Mouse (Mus musculus) CH12.LX (cell line): Measurements from ENCODE around the gene Srebf2. TPM values are rescaled to one million over a fixed set of nuclear protein-coding genes. Genes with fewer than 3 reads are reported as not detected.

Experiments
- DNase-seq: peaks from one replicate; pipeline ENCODE4 v3.0.0-alpha.2; 2013; ENCODE audit errors: extremely low read depth
- H3K27ac ChIP-seq: 2 replicates; pipeline ENCODE4 v1.5.1; 2012; ENCODE audit warnings: low read depth, mild to moderate bottlenecking, control low read depth, moderate library complexity; ENCODE audit not compliant: insufficient read depth
- H3K27me3 ChIP-seq: replicated peaks from 2 replicates; pipeline ENCODE3; 2012; ENCODE audit warnings: inconsistent platforms
- H3K36me3 ChIP-seq, 2 experiments: replicated peaks in 1 of 2; 2 replicates each; pipeline versions ENCODE3 to v1.6.1; 2012; ENCODE audit warnings: inconsistent platforms in 1 of 2, low read length in 1 of 2, mild to moderate bottlenecking in 1 of 2, mixed read lengths in 1 of 2, moderate library complexity in 1 of 2; ENCODE audit not compliant: control insufficient read depth in 1 of 2, insufficient read depth in 1 of 2
- H3K4me1 ChIP-seq, 2 experiments: 2 replicates each; pipeline ENCODE4 v1.6.1; 2012; ENCODE audit warnings: inconsistent platforms in 1 of 2, moderate library complexity in 1 of 2; ENCODE audit not compliant: insufficient read depth in 2 of 2, control insufficient read depth in 1 of 2
- H3K4me2 ChIP-seq: 2 replicates; pipeline ENCODE4 v1.6.1; 2012; ENCODE audit warnings: low read depth, mild to moderate bottlenecking, control low read depth; ENCODE audit not compliant: poor library complexity, insufficient read depth, severe bottlenecking
- H3K4me3 ChIP-seq, 3 experiments: fragments of 150-350 bp in 1 of 3; sonication (generic) in 1 of 3; replicated peaks in 1 of 3; 2 replicates each; pipeline versions ENCODE3 to v1.5.1; 2011 to 2012; ENCODE audit warnings: low read depth in 2 of 3, low read length in 2 of 3, mild to moderate bottlenecking in 2 of 3, moderate library complexity in 2 of 3, control low read depth in 1 of 3, improper control_type of control experiment in 1 of 3, inconsistent platforms in 1 of 3, mixed read lengths in 1 of 3; ENCODE audit not compliant: poor library complexity in 1 of 3
- H3K79me2 ChIP-seq: replicated peaks from 2 replicates; pipeline ENCODE4 v1.6.1; 2012; ENCODE audit warnings: mild to moderate bottlenecking, moderate library complexity; ENCODE audit not compliant: control insufficient read depth, poor library complexity, insufficient read depth, severe bottlenecking; ENCODE audit errors: extremely low read depth
- H3K9ac ChIP-seq: 2 replicates; pipeline ENCODE4 v1.6.1; 2012; ENCODE audit warnings: low read depth, mild to moderate bottlenecking, control low read depth, moderate library complexity; ENCODE audit not compliant: insufficient read depth
- H3K9me3 ChIP-seq: replicated peaks from 2 replicates; pipeline ENCODE3; 2012; ENCODE audit warnings: low read length, inconsistent platforms, mixed read lengths
- BHLHE40 ChIP-seq: IDR thresholded peaks from 2 replicates; pipeline ENCODE4 v1.6.1; 2011; ENCODE audit warnings: mild to moderate bottlenecking, low read depth, low read length, improper control_type of control experiment
- CHD1 ChIP-seq: IDR thresholded peaks from 2 replicates; pipeline ENCODE4 v1.6.1; 2012; ENCODE audit warnings: low read depth, low read length, improper control_type of control experiment, inconsistent platforms
- ELF1 ChIP-seq: IDR thresholded peaks from 2 replicates; pipeline ENCODE4 v1.6.1; 2014; ENCODE audit warnings: low read depth, mild to moderate bottlenecking, inconsistent platforms, low read length, improper control_type of control experiment
- EP300 ChIP-seq: IDR thresholded peaks from 2 replicates; pipeline ENCODE4 v1.6.1; 2011; ENCODE audit warnings: low read length, improper control_type of control experiment
- GABPA ChIP-seq: IDR thresholded peaks from 2 replicates; pipeline ENCODE4 v1.6.1; 2012; ENCODE audit warnings: low read depth, low read length, improper control_type of control experiment, inconsistent platforms; ENCODE audit not compliant: insufficient replicate concordance
- IRF4 ChIP-seq: IDR thresholded peaks from 2 replicates; pipeline ENCODE4 v1.6.1; 2014; ENCODE audit warnings: low read depth, mild to moderate bottlenecking, inconsistent platforms, low read length, improper control_type of control experiment
- JUND ChIP-seq: conservative IDR thresholded peaks from 2 replicates; pipeline ENCODE4 v1.6.1; 2011; ENCODE audit warnings: low read depth, low read length, improper control_type of control experiment
- MAFK ChIP-seq: IDR thresholded peaks from 2 replicates; pipeline ENCODE4 v1.6.1; 2011; ENCODE audit warnings: low read length, improper control_type of control experiment; ENCODE audit not compliant: insufficient replicate concordance
- MAX ChIP-seq: IDR thresholded peaks from 2 replicates; pipeline ENCODE4 v1.6.1; 2011; ENCODE audit warnings: low read length, improper control_type of control experiment
- MAZ ChIP-seq: IDR thresholded peaks from 2 replicates; pipeline ENCODE4 v1.6.1; 2012; ENCODE audit warnings: low read depth, mild to moderate bottlenecking, inconsistent platforms, low read length, improper control_type of control experiment, moderate library complexity
- MXI1 ChIP-seq: IDR thresholded peaks from 2 replicates; pipeline ENCODE4 v1.6.1; 2011; ENCODE audit warnings: mild to moderate bottlenecking, low read depth, low read length, improper control_type of control experiment
- MYC ChIP-seq: IDR thresholded peaks from 2 replicates; pipeline ENCODE4 v1.6.1; 2011; ENCODE audit warnings: low read depth, mild to moderate bottlenecking, improper control_type of control experiment, low read length
- NELFE ChIP-seq: IDR thresholded peaks from 2 replicates; pipeline ENCODE4 v1.6.1; 2011; ENCODE audit warnings: low read depth, low read length, improper control_type of control experiment
- POLR2A ChIP-seq: IDR thresholded peaks from 2 replicates; pipeline ENCODE4 v1.6.1; 2011; ENCODE audit warnings: low read depth, mild to moderate bottlenecking, improper control_type of control experiment, low read length
- RAD21 ChIP-seq: IDR thresholded peaks from 2 replicates; pipeline ENCODE4 v1.6.1; 2011; ENCODE audit warnings: low read depth, mild to moderate bottlenecking, low read length, improper control_type of control experiment, moderate library complexity
- RCOR1 ChIP-seq: conservative IDR thresholded peaks from 2 replicates; pipeline ENCODE4 v1.6.1; 2012; ENCODE audit warnings: low read depth, mild to moderate bottlenecking, inconsistent platforms, low read length, improper control_type of control experiment
- SIN3A ChIP-seq: IDR thresholded peaks from 2 replicates; pipeline ENCODE4 v1.6.1; 2012; ENCODE audit warnings: low read length, improper control_type of control experiment, inconsistent platforms
- SMC3 ChIP-seq: IDR thresholded peaks from 2 replicates; pipeline ENCODE4 v1.6.1; 2011; ENCODE audit warnings: low read depth, low read length, improper control_type of control experiment
- TBP ChIP-seq: conservative IDR thresholded peaks from 2 replicates; pipeline ENCODE4 v1.6.1; 2011; ENCODE audit warnings: low read depth, low read length, improper control_type of control experiment
- TCF12 ChIP-seq: IDR thresholded peaks from 2 replicates; pipeline ENCODE4 v1.6.1; 2014; ENCODE audit warnings: low read depth, mild to moderate bottlenecking, inconsistent platforms, low read length, improper control_type of control experiment
- UBTF ChIP-seq: IDR thresholded peaks from 2 replicates; pipeline ENCODE4 v1.6.1; 2012; ENCODE audit warnings: low read depth, mild to moderate bottlenecking, inconsistent platforms, low read length, improper control_type of control experiment, moderate library complexity
- USF1 ChIP-seq: IDR thresholded peaks from 2 replicates; pipeline ENCODE4 v1.6.1; 2014; ENCODE audit warnings: low read depth, mild to moderate bottlenecking, inconsistent platforms, low read length, improper control_type of control experiment
- USF2 ChIP-seq: conservative IDR thresholded peaks from 2 replicates; pipeline ENCODE4 v1.6.1; 2011; ENCODE audit warnings: low read depth, low read length, improper control_type of control experiment
- ZC3H11A ChIP-seq: IDR thresholded peaks from 2 replicates; pipeline ENCODE4 v1.6.1; 2012; ENCODE audit warnings: low read depth, mild to moderate bottlenecking, inconsistent platforms, low read length, improper control_type of control experiment
- ZKSCAN1 ChIP-seq: IDR thresholded peaks from 2 replicates; pipeline ENCODE4 v1.6.1; 2012; ENCODE audit warnings: low read depth, inconsistent platforms, low read length, improper control_type of control experiment, borderline replicate concordance
- ZNF384 ChIP-seq: IDR thresholded peaks from 2 replicates; pipeline ENCODE4 v1.6.1; 2012; ENCODE audit warnings: low read depth, low read length, improper control_type of control experiment, inconsistent platforms
- dilution Hi-C: fragments of 300-500 bp; cut with MboI; formaldehyde crosslinking; loops from 2 replicates; pipeline ENCODE4 v1.14.3; 2020; ENCODE audit warnings: low sequenced_read_pairs; ENCODE audit not compliant: extremely low pct_unique_long_range_greater_than_20kb, extremely low pct_ligation_motif_present
- in situ Hi-C: fragments of 300-500 bp; cut with MboI; formaldehyde crosslinking; loops from 3 replicates; pipeline ENCODE4 v1.14.3; 2019; ENCODE audit warnings: low sequenced_read_pairs, low pct_ligation_motif_present, low pct_unique_long_range_greater_than_20kb, mixed read lengths
- polyA plus RNA-seq: library from polyadenylated mRNA; unstranded; fragments of >175 nt; gene quantifications from 2 replicates; pipeline ENCODE4 v1.2.1, GENCODE M21; 2012; ENCODE audit warnings: low read depth; ENCODE audit not compliant: insufficient read length
- total RNA-seq, 2 experiments: library from RNA; depleted of rRNA; stranded (reverse); fragments of 300-350 nt in 1 of 2; fragments of >200 nt in 1 of 2; gene quantifications; 2 replicates each; pipeline ENCODE4 v1.2.3; 2012 to 2014

Srebf2 gene
- total and polyA plus RNA-seq, 3 experiments = 94.3 to 253 (median 159) TPM

DNA sequence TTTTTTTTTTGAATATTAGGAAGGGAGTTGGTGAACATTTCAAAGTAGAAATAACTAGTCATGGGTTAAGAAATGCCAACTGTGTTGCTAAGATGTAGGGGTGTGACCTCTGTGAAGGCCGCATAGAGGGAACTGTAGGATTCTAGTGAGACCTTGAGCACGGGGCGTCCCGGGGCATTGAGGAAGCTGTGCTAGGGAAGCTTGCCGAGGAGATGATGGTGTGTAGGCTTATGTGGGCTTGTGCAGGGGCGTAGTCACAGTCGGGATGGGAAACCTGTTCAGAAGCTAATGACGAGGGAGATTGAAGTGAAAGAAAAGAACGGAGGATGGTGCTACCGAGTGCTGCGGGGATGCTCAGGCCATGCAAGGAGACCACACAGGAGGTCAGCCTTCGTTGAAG lies 5.0 kb downstream of the Srebf2 start:
- Histone ChIP-seq H3K36me3 (peaks cover 0 to 46% of the 10 kb centered on the region in 2 experiments), H3K9ac (peak overlapping the region; percentile 72)

DNA sequence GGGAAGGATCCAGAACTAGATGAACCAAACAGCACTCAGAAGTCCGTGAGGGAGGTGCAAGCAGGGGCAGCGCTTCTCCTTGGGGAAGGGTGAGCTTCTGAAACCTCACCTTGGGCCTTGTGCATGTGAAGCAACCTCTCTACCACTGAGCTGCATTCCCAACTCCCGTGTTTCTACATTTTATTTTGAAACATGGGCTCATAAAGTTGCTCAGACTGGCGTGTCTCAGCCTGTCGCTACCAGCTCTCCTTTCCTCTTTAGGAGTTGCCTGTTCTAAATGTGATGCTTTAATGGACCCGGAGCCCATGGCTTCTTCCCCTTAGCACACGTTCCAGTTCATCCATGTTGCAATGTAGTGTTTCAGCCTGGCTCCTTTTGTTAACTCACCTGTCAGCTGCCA lies 5.5 kb downstream of the Srebf2 start:
- in situ Hi-C loops (no loop called here), dilution Hi-C loops (no loop called here)
- peaks cover 0 to 49% of the 10 kb centered on the region in 2 experiments for H3K36me3 ChIP-seq
- peak overlapping the region; percentile 85 for H3K4me2 ChIP-seq
- peaks cover 97% of the 10 kb centered on the region for H3K79me2 ChIP-seq
- H3K4me1 ChIP-seq = peaks cover 20 to 75% of the 10 kb centered on the region in 2 experiments
- no peaks in the 10 kb centered on the region for H3K27me3 ChIP-seq
- no peak for DNase-seq
- H3K9me3 ChIP-seq = no peaks in the 10 kb centered on the region
- H3K27ac ChIP-seq = peak overlapping the region; percentile 76
- peak overlapping the region; percentile 34 to 54 (median 52) for H3K4me3 ChIP-seq
- H3K9ac ChIP-seq = peak overlapping the region; percentile 72
- TF ChIP-seq USF1 (no peak), MAX (peak; percentile 20; the same call in 1 of the 2 replicates), EP300 (no peak), JUND (no peak), IRF4 (no peak), SIN3A (0 out of 2 replicates have a peak, but pooled peaks have one; percentile 26), BHLHE40 (no peak), RCOR1 (no peak), POLR2A (no peak), MYC (no peak), TBP (no peak), MAZ (no peak), ELF1 (no peak), TCF12 (peak; percentile 20; the same call in 1 of the 2 replicates), SMC3 (no peak), USF2 (no peak), RAD21 (no peak), ZC3H11A (no peak), MAFK (no peak), ZKSCAN1 (no peak), NELFE (no peak), UBTF (no peak), CHD1 (peak; percentile 78; the same call in 1 of the 2 replicates), GABPA (no peak)

More for the DNA sequence above, 5.0 kb downstream of the Srebf2 start:
- TF ChIP-seq MXI1 = 0 out of 2 replicates have a peak, but pooled peaks have one; percentile 18
- peak; percentile 51 for TF ChIP-seq ZNF384
- no peak for TF ChIP-seq UBTF
- no peak for DNase-seq
- dilution Hi-C loops (no loop called here), in situ Hi-C loops (no loop called here)
- Histone ChIP-seq H3K9me3 (no peaks in the 10 kb centered on the region), H3K4me1 (peaks cover 20 to 72% of the 10 kb centered on the region in 2 experiments), H3K27me3 (no peaks in the 10 kb centered on the region), H3K4me2 (peak overlapping the region; percentile 85), H3K79me2 (peaks cover 96% of the 10 kb centered on the region), H3K4me3 (peak overlapping the region; percentile 34 to 54 (median 52)), H3K27ac (peak overlapping the region; percentile 76)
